ENCODE assay signal across 8 mouse cellular contexts in the genomic region with DNA sequence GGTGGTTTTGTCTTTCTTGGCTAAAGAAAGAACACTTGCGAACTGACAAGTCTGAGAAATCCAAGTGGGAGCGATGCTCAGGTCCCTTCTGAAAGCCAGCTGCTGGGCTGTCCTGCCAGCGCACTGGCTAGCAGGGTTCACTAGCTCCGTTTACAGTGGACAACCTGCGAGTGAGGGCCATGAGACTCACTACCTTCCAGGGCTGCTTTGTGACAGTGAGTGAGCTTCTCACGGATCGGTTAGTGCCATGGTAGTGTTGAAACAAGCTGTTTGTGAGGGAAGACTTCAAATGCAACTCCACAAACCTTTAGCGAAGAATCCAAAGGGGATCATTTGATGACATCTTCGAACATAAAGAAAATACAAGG. TPM values are rescaled to one million over a fixed set of nuclear protein-coding genes. Genes with fewer than 3 reads are reported as not detected.
DNase-seq lines count a peak whose midpoint lies in the region; ATAC-seq and TF ChIP-seq lines count a peak whose summit lies in the region.

No protein-coding gene starts in this region.

- peaks cover 5% of the 10 kb centered on the region; the same call in 1 of the 2 replicates for H3K9me3 ChIP-seq in forebrain, embryonic 10.5 days
- H3K9me3 ChIP-seq in intestine, embryonic 14.5 days (ENCODE audit: control insufficient read depth, low read length): no peaks in the 10 kb centered on the region
- H3K9me3 ChIP-seq in midbrain, postnatal 0 days (ENCODE audit: low read length): no peaks in the 10 kb centered on the region

- H3K9ac ChIP-seq in intestine, embryonic 14.5 days (ENCODE audit: low read length): peak overlapping the region; percentile 22; the same call in 1 of the 2 replicates
- peak overlapping the region; percentile 65 for H3K9ac ChIP-seq in midbrain, postnatal 0 days (replicated peaks; ENCODE audit: low read length, poor library complexity, severe bottlenecking)

- no peak for TF ChIP-seq CTCF in midbrain, postnatal 0 days (IDR thresholded peaks at IDR 0.05)

- no peak overlapping the region for H3K27ac ChIP-seq in forebrain, embryonic 10.5 days
- H3K27ac ChIP-seq in intestine, embryonic 14.5 days (ENCODE audit: low read depth): 0 out of 2 replicates have a peak overlapping the region, but pooled peaks have one; percentile 18
- peak overlapping the region; percentile 63 for H3K27ac ChIP-seq in midbrain, postnatal 0 days (ENCODE audit: low read depth, low read length)

- WGBS in forebrain, embryonic 10.5 days: 31% methylated on average over 9 of the region's 9 CpGs
- WGBS in intestine, embryonic 14.5 days: 13% methylated on average over 9 of the region's 9 CpGs
- WGBS in midbrain, postnatal 0 days: 21% methylated on average over 9 of the region's 9 CpGs

- H3K4me3 ChIP-seq in forebrain, embryonic 10.5 days: peak overlapping the region; percentile 61
- peak overlapping the region; percentile 34 for H3K4me3 ChIP-seq in intestine, embryonic 14.5 days (ENCODE audit: low read depth, low read length)
- peak overlapping the region; percentile 49 for H3K4me3 ChIP-seq in midbrain, postnatal 0 days (ENCODE audit: low read depth, low read length)

- H3K4me1 ChIP-seq in forebrain, embryonic 10.5 days: peaks cover 11% of the 10 kb centered on the region
- 0 out of 2 replicates have a peak, but pooled peaks cover 6% of the 10 kb centered on the region for H3K4me1 ChIP-seq in intestine, embryonic 14.5 days (replicated peaks; ENCODE audit: control insufficient read depth, insufficient read depth, low read length)
- no peaks in the 10 kb centered on the region for H3K4me1 ChIP-seq in midbrain, postnatal 0 days (ENCODE audit: insufficient read depth, low read length)

- no peaks in the 10 kb centered on the region for H3K36me3 ChIP-seq in forebrain, embryonic 10.5 days (replicated peaks)
- no peaks in the 10 kb centered on the region for H3K36me3 ChIP-seq in intestine, embryonic 14.5 days (ENCODE audit: control insufficient read depth, insufficient read depth, low read length)
- no peaks in the 10 kb centered on the region for H3K36me3 ChIP-seq in midbrain, postnatal 0 days (ENCODE audit: insufficient read depth, low read length)

- H3K27me3 ChIP-seq in forebrain, embryonic 10.5 days (ENCODE audit: poor library complexity, severe bottlenecking): peaks cover 45% of the 10 kb centered on the region
- 0 out of 2 replicates have a peak, but pooled peaks cover 3% of the 10 kb centered on the region for H3K27me3 ChIP-seq in intestine, embryonic 14.5 days (replicated peaks; ENCODE audit: control insufficient read depth, insufficient read depth, low read length)
- no peaks in the 10 kb centered on the region for H3K27me3 ChIP-seq in midbrain, postnatal 0 days (ENCODE audit: insufficient read depth, low read length)

- DNase-seq in ovary, postnatal 10 days (ENCODE audit: low spot score): peak; percentile 5
- no peak for DNase-seq in ovary, adult 18-20 months (ENCODE audit: low spot score)
- DNase-seq in forebrain, embryonic 10.5 days (ENCODE audit: extremely low spot score, low spot score): no peak
- DNase-seq in intestine, embryonic 14.5 days (ENCODE audit: low spot score): no peak
- no peak for DNase-seq in midbrain, postnatal 0 days (ENCODE audit: low spot score)
- DNase-seq in cerebellum, postnatal 14 days: no peak
- no peak for DNase-seq in adrenal gland, postnatal 14 days
- no peak for DNase-seq in layer of hippocampus, adult 9-10 months (ENCODE audit: low spot score)

- H3K4me2 ChIP-seq in intestine, embryonic 14.5 days (ENCODE audit: low read length): peak overlapping the region; percentile 69
- peak overlapping the region; percentile 79 for H3K4me2 ChIP-seq in midbrain, postnatal 0 days (ENCODE audit: low read depth, low read length, poor library complexity, severe bottlenecking)

- ATAC-seq in intestine, embryonic 14.5 days (replicated peaks; ENCODE audit: low FRiP score, low TSS enrichment, low read depth): peak; percentile 51
- peak; percentile 55 for ATAC-seq in midbrain, postnatal 0 days (ENCODE audit: low FRiP score)

RNA-seq across cellular contexts. Expression of a gene that starts 37.4 kb away (rescaled TPM):
- not detected in 2 replicates for polyA plus RNA-seq in forebrain, embryonic 10.5 days (2016; fragmentation: Nextera tagmentation; extraction: Ambion mirVana)
- 0.69 and 1.4 TPM in 2 replicates for polyA plus RNA-seq in intestine, embryonic 14.5 days (2014; fragmentation: Nextera tagmentation; extraction: Ambion mirVana)
- total RNA-seq in midbrain, postnatal 0 days (2014; rRNA removed): 0.05 TPM in 1 of 2 replicates, not detected in the other
- polyA plus RNA-seq in midbrain, postnatal 0 days (2015; fragmentation: Nextera tagmentation; extraction: Ambion mirVana): not detected in 2 replicates
- total RNA-seq in adrenal gland, postnatal 14 days (2021): 0.30 and 0.56 TPM in 2 replicates
